Mouse (Mus musculus) heart, postnatal 0 days (tissue): ENCODE results near the gene Tox3.

Experiments used
- CTCF ChIP-seq: IDR thresholded peaks from 2 replicates; pipeline ENCODE4 v1.5.1; 2016; ENCODE audit warnings: antibody characterized with exemption, control low read depth, low read depth
- EP300 ChIP-seq: IDR thresholded peaks from 2 replicates; pipeline ENCODE4 v1.6.1; 2016; ENCODE audit warnings: antibody characterized with exemption, low read depth

- TF ChIP-seq CTCF (no peak), EP300 (no peak)
Measured at GRCm38 (mm10) chr8:90254158-90254867, 93.8 kb downstream of the Tox3 start.
